Mouse (Mus musculus): ENCODE results near the gene Efna3. TPM values are rescaled to one million over a fixed set of nuclear protein-coding genes. Genes with fewer than 3 reads are reported as not detected.
A peak's percentile ranks its signal among the peaks of the same experiment; 100 is the strongest.

Efna3 gene
- polyA plus RNA-seq, 1 experiment from 2014 or later = 90.1 TPM

- peaks cover 9% of the 10 kb centered on the region; the same call in 1 of the 2 replicates for H3K36me3 ChIP-seq
- no peaks in the 10 kb centered on the region for H3K9me3 ChIP-seq
- H3K4me2 ChIP-seq = peak within 1 kb of the TSS; percentile 95
- peak; percentile 92 for ATAC-seq (ENCODE audit: low read depth)
- H3K4me1 ChIP-seq (replicated peaks) = peaks cover 23% of the 10 kb centered on the region
- H3K27me3 ChIP-seq = peaks cover 17% of the 10 kb centered on the region
- peak within 1 kb of the TSS; percentile 88 for H3K27ac ChIP-seq (replicated peaks)
- peak within 1 kb of the TSS; percentile 77 for H3K9ac ChIP-seq
- under 1% methylated on average over 59 of the region's 59 CpGs for WGBS
- H3K4me3 ChIP-seq = peak within 1 kb of the TSS; percentile 62
Observed at GRCm38 (mm10) chr3:89349869-89350501, 27.2 kb upstream of the Efna3 start, which contains the start of gene Adam15. Gene Adam15 (minus strand): TSS chr3:89349996.

- peak overlapping the region; percentile 77 for H3K9ac ChIP-seq
- H3K36me3 ChIP-seq = peaks cover 11% of the 10 kb centered on the region; the same call in 1 of the 2 replicates
- H3K4me3 ChIP-seq = peak overlapping the region; percentile 62
- peaks cover 17% of the 10 kb centered on the region for H3K27me3 ChIP-seq
- H3K9me3 ChIP-seq = no peaks in the 10 kb centered on the region
- 2% methylated on average over 38 of the region's 38 CpGs for WGBS
- H3K4me2 ChIP-seq = peak overlapping the region; percentile 95
- peaks cover 23% of the 10 kb centered on the region for H3K4me1 ChIP-seq (replicated peaks)
- peak overlapping the region; percentile 88 for H3K27ac ChIP-seq (replicated peaks)
- ATAC-seq (ENCODE audit: low read depth) = peak; percentile 46
Observed at GRCm38 (mm10) chr3:89348911-89349868, 26.4 kb upstream of the Efna3 start.

- 57% methylated on average over 1 of the region's 1 CpGs for WGBS
Observed at GRCm38 (mm10) chr3:89347916-89348315, 25.2 kb upstream of the Efna3 start.

GRCm38 (mm10) chr3:89346815-89347540 is 24.2 kb upstream of the Efna3 start:
- H3K36me3 ChIP-seq = peaks cover 26% of the 10 kb centered on the region
- WGBS = 82% methylated on average over 10 of the region's 10 CpGs

More at GRCm38 (mm10) chr3:89347916-89348315, 25.2 kb upstream of the Efna3 start:
- Histone ChIP-seq H3K9me3 (no peaks in the 10 kb centered on the region), H3K9ac (no peak overlapping the region), H3K4me2 (no peak overlapping the region; the same call in 1 of the 2 replicates), H3K27ac (replicated peaks) (no peak overlapping the region), H3K27me3 (peaks cover 17% of the 10 kb centered on the region), H3K4me3 (no peak overlapping the region), H3K36me3 (peaks cover 24% of the 10 kb centered on the region), H3K4me1 (replicated peaks) (peaks cover 23% of the 10 kb centered on the region)
- ATAC-seq (ENCODE audit: low read depth) = no peak

GRCm38 (mm10) chr3:89343279-89343678 is 20.5 kb upstream of the Efna3 start:
- Histone ChIP-seq H3K9me3 (no peaks in the 10 kb centered on the region), H3K27ac (replicated peaks) (no peak overlapping the region), H3K36me3 (peaks cover 26% of the 10 kb centered on the region), H3K9ac (no peak overlapping the region), H3K27me3 (peaks cover 6% of the 10 kb centered on the region), H3K4me2 (no peak overlapping the region), H3K4me3 (no peak overlapping the region), H3K4me1 (replicated peaks) (peaks cover 27% of the 10 kb centered on the region)
- no peak for ATAC-seq (ENCODE audit: low read depth)
- WGBS = 86% methylated on average over 7 of the region's 7 CpGs

More at GRCm38 (mm10) chr3:89346815-89347540, 24.2 kb upstream of the Efna3 start:
- H3K4me2 ChIP-seq = no peak overlapping the region
- H3K9me3 ChIP-seq = no peaks in the 10 kb centered on the region
- no peak overlapping the region for H3K27ac ChIP-seq (replicated peaks)
- H3K9ac ChIP-seq = no peak overlapping the region
- H3K27me3 ChIP-seq = peaks cover 17% of the 10 kb centered on the region
- ATAC-seq (ENCODE audit: low read depth) = no peak
- peaks cover 23% of the 10 kb centered on the region for H3K4me1 ChIP-seq (replicated peaks)
- no peak overlapping the region for H3K4me3 ChIP-seq

GRCm38 (mm10) chr3:89341794-89342193 is 19.0 kb upstream of the Efna3 start:
- peaks cover 38% of the 10 kb centered on the region for H3K4me1 ChIP-seq (replicated peaks)
- H3K27ac ChIP-seq (replicated peaks) = no peak overlapping the region
- H3K9ac ChIP-seq = no peak overlapping the region
- H3K27me3 ChIP-seq = no peaks in the 10 kb centered on the region
- ATAC-seq (ENCODE audit: low read depth) = no peak
- 72% methylated on average over 4 of the region's 4 CpGs for WGBS
- H3K4me3 ChIP-seq = no peak overlapping the region
- no peak overlapping the region for H3K4me2 ChIP-seq
- no peaks in the 10 kb centered on the region for H3K9me3 ChIP-seq
- H3K36me3 ChIP-seq = peaks cover 26% of the 10 kb centered on the region

- H3K4me1 ChIP-seq (replicated peaks) = peaks cover 51% of the 10 kb centered on the region
- peak overlapping the region; percentile 30 for H3K4me3 ChIP-seq
- ATAC-seq (ENCODE audit: low read depth) = peak; percentile 51
- H3K36me3 ChIP-seq = peaks cover 17% of the 10 kb centered on the region
- peak overlapping the region; percentile 65 for H3K9ac ChIP-seq
- H3K9me3 ChIP-seq = no peaks in the 10 kb centered on the region
- H3K27ac ChIP-seq (replicated peaks) = no peak overlapping the region
- H3K27me3 ChIP-seq = no peaks in the 10 kb centered on the region
- peak overlapping the region; percentile 85 for H3K4me2 ChIP-seq
- 2% methylated on average over 11 of the region's 11 CpGs for WGBS
Observed at GRCm38 (mm10) chr3:89340465-89340864, 17.7 kb upstream of the Efna3 start.

GRCm38 (mm10) chr3:89339416-89339815 is 16.7 kb upstream of the Efna3 start:
- Histone ChIP-seq H3K27me3 (no peaks in the 10 kb centered on the region), H3K9me3 (no peaks in the 10 kb centered on the region), H3K36me3 (peaks cover 21% of the 10 kb centered on the region), H3K9ac (peak overlapping the region; percentile 65), H3K4me1 (replicated peaks) (peaks cover 55% of the 10 kb centered on the region), H3K27ac (replicated peaks) (no peak overlapping the region), H3K4me2 (peak overlapping the region; percentile 85), H3K4me3 (no peak overlapping the region)
- 24% methylated on average over 8 of the region's 8 CpGs for whole genome bisulfite sequencing
- no peak for ATAC-seq (ENCODE audit: low read depth)

GRCm38 (mm10) chr3:89337721-89338578 is 15.2 kb upstream of the Efna3 start, which contains the start of gene Efna4:
Gene Efna4 (minus strand): TSS chr3:89338028.
- peaks cover 61% of the 10 kb centered on the region for H3K4me1 ChIP-seq (replicated peaks)
- peaks cover 14% of the 10 kb centered on the region for H3K36me3 ChIP-seq
- H3K9ac ChIP-seq = peak within 1 kb of the TSS; percentile 86
- no peaks in the 10 kb centered on the region for H3K9me3 ChIP-seq
- peak within 1 kb of the TSS; percentile 85 for H3K27ac ChIP-seq (replicated peaks)
- WGBS = under 1% methylated on average over 44 of the region's 44 CpGs
- H3K4me3 ChIP-seq = peak within 1 kb of the TSS; percentile 84
- peak within 1 kb of the TSS; percentile 85 for H3K4me2 ChIP-seq
- peak; percentile 81 for ATAC-seq (ENCODE audit: low read depth)
- H3K27me3 ChIP-seq = no peaks in the 10 kb centered on the region

- ATAC-seq (ENCODE audit: low read depth) = peak; percentile 45
- peaks cover 11% of the 10 kb centered on the region for H3K36me3 ChIP-seq
- H3K4me3 ChIP-seq = peak overlapping the region; percentile 84
- H3K9ac ChIP-seq = peak overlapping the region; percentile 86
- 2% methylated on average over 21 of the region's 21 CpGs for WGBS
- peak overlapping the region; percentile 85 for H3K27ac ChIP-seq (replicated peaks)
- H3K4me2 ChIP-seq = peak overlapping the region; percentile 85
- H3K9me3 ChIP-seq = no peaks in the 10 kb centered on the region
- H3K27me3 ChIP-seq = no peaks in the 10 kb centered on the region
- H3K4me1 ChIP-seq (replicated peaks) = peaks cover 69% of the 10 kb centered on the region
Observed at GRCm38 (mm10) chr3:89337062-89337720, 14.4 kb upstream of the Efna3 start.

Measured in neural tube, embryonic 13.5 days (tissue).